Mouse (Mus musculus) embryonic facial prominence, embryonic 10.5 days (tissue): ENCODE measurements around the gene Coq9. TPM values are rescaled to one million over a fixed set of nuclear protein-coding genes. Genes with fewer than 3 reads are reported as not detected.

Source experiments
- DNase-seq: peaks from one replicate; pipeline ENCODE4 v3.0.0-alpha.2; 2017; ENCODE audit warnings: low spot score
- H3K27ac ChIP-seq: fragments of 300-500 bp; sonication (generic); replicated peaks from 2 replicates; pipeline ENCODE4 v1.5.1; 2016; ENCODE audit warnings: mild to moderate bottlenecking
- H3K27me3 ChIP-seq: fragments of 300-500 bp; sonication (generic); replicated peaks from 2 replicates; pipeline ENCODE4 v1.6.1; 2016; ENCODE audit warnings: low read depth, mild to moderate bottlenecking; ENCODE audit not compliant: poor library complexity, severe bottlenecking
- H3K36me3 ChIP-seq: fragments of 300-500 bp; sonication (generic); replicated peaks from 2 replicates; pipeline ENCODE4 v1.6.1; 2016; ENCODE audit warnings: mild to moderate bottlenecking, moderate library complexity
- H3K4me1 ChIP-seq: fragments of 300-500 bp; sonication (generic); 2 replicates; pipeline ENCODE4 v1.6.1; 2016
- H3K4me3 ChIP-seq: fragments of 300-500 bp; sonication (generic); 2 replicates; pipeline ENCODE4 v1.5.1; 2016; ENCODE audit warnings: mild to moderate bottlenecking, moderate library complexity
- H3K9me3 ChIP-seq: fragments of 300-500 bp; sonication (generic); 2 replicates; pipeline ENCODE4 v1.6.1; 2016; ENCODE audit warnings: mild to moderate bottlenecking
- WGBS: fragments of 180-500 bp; shearing (Covaris S2); methylation state at CpG from one replicate; pipeline ENCODE4 v1.1.7; 2016; 5-methylcytosine and 5-hydroxymethylcytosine counted together
- polyA plus RNA-seq: library from polyadenylated mRNA; unstranded; fragments of >200 nt; fragmentation: Nextera tagmentation; extraction: Ambion mirVana; gene quantifications from 2 replicates; pipeline ENCODE4 v1.2.1, GENCODE M21; 2016

The Coq9 gene
- polyA plus RNA-seq, result 48.1 and 49.6 TPM in 2 replicates

DNA sequence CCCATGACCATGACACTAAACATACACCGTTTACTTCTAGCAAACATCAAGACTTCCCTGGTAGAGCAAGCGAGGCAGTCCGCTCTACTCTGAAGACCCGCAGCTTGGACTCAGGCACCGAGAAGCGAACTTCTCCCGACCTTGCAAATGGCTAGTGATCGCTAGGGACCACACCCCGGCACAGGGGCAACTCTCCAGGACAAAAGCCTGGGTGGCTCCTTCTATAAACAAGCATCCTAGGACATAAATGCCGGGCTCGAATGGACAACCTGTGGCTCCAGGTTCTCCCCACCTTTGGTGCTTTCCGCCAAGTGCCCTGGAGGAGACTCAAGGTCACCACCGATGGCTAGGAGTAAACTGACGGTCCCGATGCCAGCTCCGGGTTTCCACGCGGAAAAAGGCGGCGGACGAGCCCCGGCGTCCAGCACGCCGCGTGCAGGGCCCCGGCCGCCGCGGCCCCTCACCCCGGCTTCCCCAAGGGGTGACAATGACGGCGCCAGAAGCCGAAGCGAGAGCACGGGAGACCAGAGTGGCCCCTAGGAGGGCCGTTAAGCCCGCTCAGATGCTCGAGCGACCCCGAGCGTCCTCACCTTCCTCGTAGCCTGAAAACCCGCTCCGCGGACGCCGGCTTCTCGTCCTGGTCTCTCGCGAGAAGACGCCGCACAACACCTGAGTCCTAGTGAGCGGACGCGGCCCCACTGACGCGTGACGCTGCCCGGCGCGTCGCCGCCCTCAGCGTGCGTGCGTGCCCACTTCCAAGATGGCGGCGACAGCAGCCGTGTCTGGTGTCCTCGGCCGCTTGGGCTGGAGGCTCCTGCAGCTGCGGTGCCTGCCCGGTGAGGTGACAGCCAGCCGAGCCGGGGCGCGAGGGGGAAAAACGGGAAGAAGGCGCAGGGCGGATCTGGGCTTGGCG is at the start of gene Coq9, which contains the start of gene Ciapin1:
TSS of gene Coq9 (plus strand) at position 660 of the 913 bp plus-strand sequence.
TSS of gene Ciapin1 (minus strand) at position 697 of the 913 bp plus-strand sequence.
- Histone ChIP-seq H3K4me3 (peak within 1 kb of the TSS; percentile 91), H3K27ac (peak within 1 kb of the TSS; percentile 93), H3K9me3 (no peaks in the 10 kb centered on the region), H3K36me3 (no peaks in the 10 kb centered on the region), H3K4me1 (peaks cover 17% of the 10 kb centered on the region), H3K27me3 (no peaks in the 10 kb centered on the region)
- WGBS, result under 1% methylated on average over 82 of the region's 82 CpGs
- peak; percentile 97 for DNase-seq

DNA sequence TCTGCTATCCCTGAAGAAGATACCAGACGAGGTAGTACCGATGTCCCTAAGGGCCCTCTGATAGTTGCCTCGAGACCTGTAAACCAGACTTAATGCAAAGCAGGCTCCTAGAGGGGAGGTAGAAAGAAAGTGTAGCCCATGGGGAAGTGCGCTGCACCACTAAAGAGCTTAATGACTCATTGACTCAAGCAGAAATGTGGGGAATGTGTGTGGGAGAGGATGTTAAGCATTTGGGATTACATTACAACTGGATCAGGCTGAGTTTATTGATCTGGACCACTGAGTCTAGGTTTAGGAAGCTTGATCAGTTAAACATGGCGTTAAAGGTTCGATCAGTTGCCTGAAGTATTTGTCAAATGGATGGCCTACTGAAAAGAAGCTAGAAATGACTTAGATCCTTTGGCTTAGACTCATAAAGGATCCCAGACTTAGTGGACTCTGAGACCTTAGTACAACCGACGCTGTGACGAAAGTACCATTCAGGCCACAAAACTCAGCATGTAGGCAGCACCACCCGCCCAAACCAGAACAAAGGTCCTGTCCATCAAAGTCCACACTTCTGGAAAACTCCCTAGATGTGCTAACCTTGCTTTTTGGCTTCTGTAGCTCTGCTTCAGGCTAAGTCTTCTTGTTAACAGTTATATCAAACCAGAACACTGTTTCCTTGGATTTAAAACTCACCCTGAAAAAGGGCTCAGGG is 48.7 kb upstream of the Coq9 start:
- WGBS, result 67% methylated on average over 10 of the region's 10 CpGs
- Histone ChIP-seq H3K9me3 (no peaks in the 10 kb centered on the region), H3K36me3 (no peaks in the 10 kb centered on the region), H3K4me3 (no peak overlapping the region), H3K4me1 (peaks cover 14% of the 10 kb centered on the region), H3K27ac (no peak overlapping the region), H3K27me3 (no peaks in the 10 kb centered on the region)
- no peak for DNase-seq

DNA sequence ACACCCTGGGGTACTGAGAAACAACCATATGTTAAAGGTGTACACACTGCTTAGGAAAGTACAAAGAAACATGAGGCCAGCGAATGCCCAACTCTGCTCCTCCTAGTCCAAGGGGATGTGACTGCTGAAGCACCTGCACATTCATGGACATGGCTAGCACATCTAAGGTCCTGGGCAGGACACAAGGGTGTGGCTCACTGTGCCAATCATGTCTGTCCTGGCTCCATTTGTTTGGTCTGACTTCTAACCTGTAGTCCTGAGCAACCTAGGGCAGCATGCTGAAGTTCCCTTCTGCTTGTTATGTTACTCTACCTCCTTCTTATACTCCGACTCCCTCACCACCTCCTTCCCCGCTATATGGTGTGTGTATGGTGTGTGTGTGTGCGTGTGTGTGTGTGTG is 43.8 kb upstream of the Coq9 start:
- WGBS, result 92% methylated on average over 4 of the region's 4 CpGs
- H3K9me3 ChIP-seq, result no peaks in the 10 kb centered on the region
- DNase-seq, result no peak

DNA sequence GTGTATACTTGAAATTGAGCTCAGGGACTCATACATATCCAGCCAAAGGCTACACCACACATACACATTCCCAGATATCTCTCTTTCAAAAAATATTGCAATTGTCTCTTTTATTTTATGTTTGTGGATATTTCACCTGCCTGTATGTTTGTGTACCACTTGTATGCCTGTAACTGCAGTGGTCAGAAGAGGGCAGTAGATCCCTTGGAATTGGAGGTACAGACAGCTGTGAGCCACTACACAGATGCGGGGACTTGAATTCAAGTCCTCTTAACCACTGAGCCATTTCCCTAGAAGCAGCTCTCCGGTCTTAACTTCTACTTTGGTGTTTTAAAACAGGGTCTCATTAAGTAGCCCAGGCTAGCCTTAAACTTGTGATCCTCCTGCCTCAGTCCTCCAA is 43.3 kb upstream of the Coq9 start:
- Histone ChIP-seq H3K27me3 (no peaks in the 10 kb centered on the region), H3K27ac (no peak overlapping the region), H3K9me3 (no peaks in the 10 kb centered on the region), H3K4me1 (no peaks in the 10 kb centered on the region), H3K4me3 (no peak overlapping the region), H3K36me3 (no peaks in the 10 kb centered on the region)
- WGBS, result 96% methylated on average over 2 of the region's 2 CpGs
- DNase-seq, result no peak

More for the DNA sequence above, 43.8 kb upstream of the Coq9 start:
- no peak overlapping the region for H3K27ac ChIP-seq
- H3K4me3 ChIP-seq, result no peak overlapping the region
- H3K27me3 ChIP-seq, result no peaks in the 10 kb centered on the region
- H3K4me1 ChIP-seq, result no peaks in the 10 kb centered on the region
- no peaks in the 10 kb centered on the region for H3K36me3 ChIP-seq

DNA sequence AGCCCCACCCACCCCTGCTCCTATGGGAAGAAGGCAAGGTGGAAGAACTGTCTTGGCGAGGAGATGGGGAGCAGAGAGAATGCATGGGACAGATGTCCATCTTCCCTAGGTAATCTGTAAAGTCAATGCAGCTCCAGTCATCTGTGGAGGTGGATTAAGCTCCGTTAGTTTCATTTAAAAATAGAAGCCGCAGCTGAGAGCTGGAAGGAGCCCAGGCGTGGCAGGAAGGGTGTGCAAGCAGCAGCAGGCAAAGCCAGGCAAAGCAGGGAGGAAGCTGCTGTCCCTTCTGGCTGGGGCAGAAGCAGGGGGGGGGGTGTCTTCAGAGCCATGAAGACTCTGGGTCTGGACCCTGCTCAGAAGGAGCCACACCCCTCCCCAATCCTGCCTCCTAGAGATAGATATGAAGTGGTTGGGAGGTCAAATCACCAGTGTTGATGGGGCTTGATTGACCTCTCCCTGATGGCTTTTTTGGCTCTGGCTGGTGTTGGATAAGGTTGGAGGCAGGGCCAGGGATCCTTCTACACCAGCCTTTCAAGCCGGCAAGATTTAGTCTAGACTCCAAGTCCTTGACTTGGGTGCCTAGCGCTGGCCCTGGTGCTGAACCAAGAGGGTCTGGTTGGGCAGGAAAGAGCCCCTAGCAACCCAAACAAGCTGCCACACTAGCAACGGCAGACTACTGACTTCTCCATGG is 37.7 kb upstream of the Coq9 start:
- Histone ChIP-seq H3K27me3 (no peaks in the 10 kb centered on the region), H3K4me3 (no peak overlapping the region), H3K4me1 (peaks cover 9% of the 10 kb centered on the region), H3K36me3 (no peaks in the 10 kb centered on the region), H3K27ac (no peak overlapping the region), H3K9me3 (no peaks in the 10 kb centered on the region)
- peak; percentile 71 for DNase-seq
- 65% methylated on average over 7 of the region's 7 CpGs for WGBS

DNA sequence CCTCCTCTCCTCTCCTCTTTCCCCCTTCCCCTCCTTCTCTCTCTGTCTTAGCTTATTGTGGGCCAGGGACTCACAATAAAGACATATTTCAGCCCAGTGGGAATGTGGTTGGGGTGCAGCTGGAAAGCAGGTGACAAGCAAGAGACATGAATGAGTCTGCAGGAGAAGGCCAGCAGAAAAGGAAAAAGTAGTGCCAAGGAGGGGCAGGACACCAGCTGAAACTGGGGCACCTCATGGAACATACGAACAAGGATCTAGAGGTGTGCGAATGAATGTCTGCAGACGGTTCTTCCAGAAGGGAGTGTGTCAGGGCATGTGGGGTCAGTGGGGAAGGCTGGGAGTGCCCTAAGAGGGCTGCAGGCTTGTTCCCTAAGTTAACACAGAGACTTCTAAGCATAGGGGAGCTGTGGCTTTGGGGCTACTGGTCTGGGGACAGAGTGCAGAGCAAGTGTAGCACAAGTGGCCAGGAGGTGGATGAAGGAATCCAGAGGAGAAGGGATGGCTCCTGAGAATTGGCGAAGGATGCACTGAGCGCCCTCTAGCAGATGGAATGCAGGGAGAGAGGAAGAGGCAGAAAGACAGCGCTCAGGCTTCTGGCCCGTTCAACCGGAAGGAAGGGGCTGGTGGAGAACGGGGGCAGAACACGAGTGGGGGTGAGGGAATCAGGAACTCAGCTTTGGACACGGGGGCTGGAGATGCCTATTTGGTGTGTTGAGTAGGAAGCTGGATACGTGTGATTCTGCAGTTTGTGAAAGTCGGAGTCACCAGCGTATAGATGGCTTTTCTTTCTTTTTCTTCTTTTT is 36.6 kb upstream of the Coq9 start:
- 46% methylated on average over 14 of the region's 14 CpGs for WGBS
- Histone ChIP-seq H3K27me3 (no peaks in the 10 kb centered on the region), H3K4me1 (peaks cover 9% of the 10 kb centered on the region), H3K9me3 (no peaks in the 10 kb centered on the region), H3K36me3 (no peaks in the 10 kb centered on the region), H3K4me3 (no peak overlapping the region), H3K27ac (no peak overlapping the region)
- no peak for DNase-seq

DNA sequence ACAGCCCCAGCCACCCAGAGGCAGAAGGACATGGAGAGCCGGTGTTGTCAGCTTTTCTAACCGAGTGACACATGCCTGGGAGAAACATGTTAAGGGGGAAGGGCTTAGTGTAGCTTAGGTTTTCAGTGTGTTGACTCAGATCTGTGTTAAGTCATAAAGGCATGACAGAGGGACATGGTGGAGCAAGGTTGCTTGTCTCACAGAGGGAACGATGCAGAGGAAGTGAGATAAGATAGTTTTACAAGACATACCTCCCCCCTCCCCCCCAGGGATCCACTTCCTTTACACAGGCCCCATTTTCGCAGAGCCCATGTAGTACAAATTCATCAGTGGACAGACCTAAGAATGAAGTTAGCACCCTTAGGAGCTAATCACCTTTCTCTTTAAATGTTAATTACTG is 35.7 kb upstream of the Coq9 start:
- Histone ChIP-seq H3K27ac (no peak overlapping the region), H3K4me3 (no peak overlapping the region), H3K36me3 (no peaks in the 10 kb centered on the region), H3K9me3 (no peaks in the 10 kb centered on the region), H3K4me1 (peaks cover 9% of the 10 kb centered on the region), H3K27me3 (no peaks in the 10 kb centered on the region)
- WGBS, result 76% methylated on average over 4 of the region's 4 CpGs
- no peak for DNase-seq

DNA sequence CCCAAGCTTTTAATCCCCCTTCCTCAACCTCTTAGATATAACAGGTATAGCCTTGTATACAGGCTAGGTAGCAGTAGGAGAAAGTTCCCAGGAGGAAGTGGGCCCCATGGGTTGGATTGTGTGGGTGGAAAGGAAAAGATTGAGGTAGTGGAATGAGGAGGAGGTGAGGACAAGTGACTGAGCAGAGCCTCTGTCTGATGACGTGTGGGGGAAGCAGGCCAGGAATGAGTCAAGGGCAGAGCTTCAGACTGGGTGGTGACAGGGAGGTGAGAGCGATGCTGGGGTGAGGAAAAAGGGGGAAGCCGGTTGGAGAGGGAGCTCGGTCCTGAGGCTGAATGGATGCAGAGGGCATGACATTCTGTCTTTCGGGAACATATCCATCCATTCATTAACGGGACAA is 34.6 kb upstream of the Coq9 start:
- Histone ChIP-seq H3K9me3 (no peaks in the 10 kb centered on the region), H3K27ac (no peak overlapping the region), H3K4me3 (no peak overlapping the region), H3K4me1 (peaks cover 12% of the 10 kb centered on the region), H3K27me3 (no peaks in the 10 kb centered on the region), H3K36me3 (no peaks in the 10 kb centered on the region)
- 77% methylated on average over 6 of the region's 6 CpGs for WGBS
- DNase-seq, result no peak

DNA sequence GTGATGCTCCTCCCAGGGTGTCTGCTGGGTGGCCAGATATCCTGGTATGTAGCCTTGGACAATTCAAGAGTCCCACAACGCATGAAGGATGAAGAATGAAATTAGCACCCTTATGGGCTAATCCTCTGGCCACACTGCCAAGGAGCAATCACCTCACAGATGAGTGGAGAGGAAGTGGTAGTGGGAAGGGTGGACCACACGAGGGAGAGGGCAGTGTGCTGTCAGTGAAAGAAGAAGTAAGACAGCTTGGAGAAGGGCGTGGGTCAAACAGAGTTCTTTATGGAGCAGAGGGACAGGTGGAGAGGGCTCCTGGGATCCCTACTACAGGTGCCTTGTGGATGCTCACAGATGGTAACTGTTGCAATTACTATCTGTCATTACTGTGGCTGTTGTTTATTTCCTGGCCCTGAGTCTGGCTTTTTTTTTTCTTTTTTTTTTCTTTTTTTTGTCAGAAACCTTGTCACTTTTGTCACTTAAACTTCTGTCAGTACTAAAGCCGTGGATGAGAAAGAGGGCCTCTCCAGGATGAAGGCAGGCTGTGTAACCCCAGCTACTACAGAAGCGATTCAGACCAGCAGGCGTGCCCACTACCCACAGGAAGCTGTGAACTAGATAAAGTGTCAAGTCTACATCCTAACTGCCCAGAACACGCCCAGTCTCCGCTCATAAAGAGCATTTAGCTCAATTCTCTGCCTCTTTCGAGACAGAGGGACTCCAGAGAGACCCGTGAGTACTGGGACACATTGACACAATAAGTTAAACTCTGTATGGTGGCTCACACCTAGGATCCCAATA is 33.4 kb upstream of the Coq9 start:
- H3K4me1 ChIP-seq, result peaks cover 12% of the 10 kb centered on the region
- DNase-seq, result no peak
- H3K27ac ChIP-seq, result no peak overlapping the region
- no peaks in the 10 kb centered on the region for H3K27me3 ChIP-seq
- 78% methylated on average over 10 of the region's 10 CpGs for WGBS
- no peaks in the 10 kb centered on the region for H3K36me3 ChIP-seq
- no peak overlapping the region for H3K4me3 ChIP-seq
- H3K9me3 ChIP-seq, result no peaks in the 10 kb centered on the region

DNA sequence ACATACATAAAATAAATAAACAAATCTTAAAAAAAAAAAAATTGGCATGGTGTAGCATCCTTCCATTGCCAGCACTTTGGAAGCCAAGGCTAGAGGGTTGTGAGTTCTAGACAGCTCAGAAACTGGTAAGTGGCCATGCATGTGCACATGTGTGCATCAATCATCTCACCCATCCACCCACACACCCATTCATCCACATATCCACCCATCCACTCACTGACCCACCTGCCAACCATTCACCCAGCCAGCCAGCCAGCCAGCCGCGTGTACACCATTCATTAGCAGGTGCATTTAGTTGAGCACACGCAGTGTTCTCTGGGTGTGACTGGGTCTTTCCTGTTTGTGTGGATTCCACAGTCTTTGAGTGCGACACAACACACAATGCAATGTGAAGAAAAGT is 32.3 kb upstream of the Coq9 start:
- no peaks in the 10 kb centered on the region for H3K27me3 ChIP-seq
- no peak for DNase-seq
- H3K4me1 ChIP-seq, result peaks cover 12% of the 10 kb centered on the region
- H3K9me3 ChIP-seq, result no peaks in the 10 kb centered on the region
- no peaks in the 10 kb centered on the region for H3K36me3 ChIP-seq
- WGBS, result 76% methylated on average over 4 of the region's 4 CpGs
- no peak overlapping the region for H3K27ac ChIP-seq
- no peak overlapping the region for H3K4me3 ChIP-seq

DNA sequence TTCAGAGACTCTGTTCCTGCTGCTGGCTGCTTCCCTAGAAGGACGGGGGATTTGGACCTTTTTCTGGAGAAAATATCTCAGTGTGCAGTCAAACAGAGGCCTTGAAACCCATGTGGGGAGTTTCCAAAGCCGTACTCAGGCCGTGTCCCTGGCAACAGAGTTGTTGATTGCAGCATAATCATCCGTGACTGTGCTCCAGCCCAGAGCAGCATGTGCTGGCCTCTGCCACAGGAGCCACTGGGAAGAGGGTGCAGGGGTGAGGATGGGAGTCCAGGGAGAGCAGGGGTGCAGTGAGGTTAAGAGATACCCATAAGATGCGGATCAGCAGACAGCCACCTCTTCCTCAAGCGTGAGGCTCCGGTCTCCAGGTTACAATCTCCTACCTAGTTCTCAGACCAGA is 30.6 kb upstream of the Coq9 start:
- no peak overlapping the region for H3K4me3 ChIP-seq
- WGBS, result 66% methylated on average over 7 of the region's 7 CpGs
- no peak for DNase-seq
- H3K27ac ChIP-seq, result no peak overlapping the region
- peaks cover 6% of the 10 kb centered on the region for H3K4me1 ChIP-seq
- no peaks in the 10 kb centered on the region for H3K36me3 ChIP-seq
- H3K9me3 ChIP-seq, result no peaks in the 10 kb centered on the region
- no peaks in the 10 kb centered on the region for H3K27me3 ChIP-seq
